Mouse (Mus musculus) mammary gland, adult 2 months (tissue): ENCODE results near the gene Gm4216. TPM values are rescaled to one million over a fixed set of nuclear protein-coding genes. Genes with fewer than 3 reads are reported as not detected.

Experiments used
- polyA plus RNA-seq: library from polyadenylated mRNA; depleted of rRNA; stranded (reverse); fragments of >200 nt; gene quantifications from 2 replicates; pipeline ENCODE4 v1.2.3, GENCODE M21; 2012; ENCODE audit warnings: low replicate concordance; rRNA removed

The Gm4216 gene
- not detected in 2 replicates for polyA plus RNA-seq

DNA sequence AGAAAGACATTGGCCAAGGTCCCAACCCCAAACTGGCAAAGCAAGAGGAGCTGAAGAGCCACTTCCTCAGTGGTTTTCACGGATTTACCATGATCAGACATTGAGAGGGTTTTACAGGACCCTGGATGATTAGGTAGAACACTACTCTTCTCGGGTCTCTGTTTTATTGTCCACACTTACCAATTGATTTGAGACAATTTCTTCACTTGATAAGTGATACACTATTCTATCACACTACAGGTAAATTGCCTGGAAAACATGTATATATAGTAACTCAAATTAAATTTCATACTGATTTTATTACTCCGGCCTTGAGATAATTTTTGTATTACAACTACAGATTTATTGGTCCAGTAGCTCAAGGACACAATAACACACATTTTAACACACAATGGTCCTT, at the start of gene Gm4216:
Gene Gm4216 (minus strand): TSS at position 101 of the 400 bp plus-strand sequence.

DNA sequence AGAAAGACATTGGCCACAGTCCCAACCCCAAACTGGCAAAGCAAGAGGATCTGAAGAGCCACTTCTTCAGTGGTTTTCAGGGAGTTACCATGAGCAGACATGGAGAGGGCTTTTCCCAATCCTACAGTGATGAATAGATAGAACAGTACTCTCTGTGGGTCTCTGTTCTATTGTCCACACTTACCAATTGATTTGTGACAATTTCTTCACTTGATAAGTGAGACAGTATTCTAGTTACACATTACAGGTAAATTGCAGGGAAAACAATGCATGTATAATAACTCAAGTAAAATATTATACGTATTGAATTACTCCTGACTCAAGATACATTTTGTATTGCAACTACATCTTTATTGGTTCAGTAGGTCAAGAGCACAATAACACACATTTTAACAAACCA, 47.6 kb upstream of the Gm4216 start, which contains the start of gene Gm8720:
Gene Gm8720 (minus strand): TSS at position 101 of the 400 bp plus-strand sequence.

DNA sequence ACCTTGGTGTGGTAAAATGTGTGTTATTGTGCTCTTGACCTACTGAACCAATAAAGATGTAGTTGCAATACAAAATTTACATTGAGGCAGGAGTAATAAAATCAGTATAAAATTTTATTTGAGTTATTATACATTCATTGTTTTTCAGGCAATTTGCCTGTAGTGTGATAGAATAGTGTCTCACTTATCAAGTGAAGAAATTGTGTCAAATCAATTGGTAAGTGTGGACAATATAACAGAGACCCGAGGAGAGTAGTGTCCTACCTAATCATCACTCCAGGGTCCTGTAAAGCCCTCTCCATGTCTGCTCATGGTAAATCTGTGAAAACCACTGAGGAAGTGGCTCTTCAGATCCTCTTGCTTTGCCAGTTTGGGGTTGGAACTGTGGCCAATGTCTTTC, 35.5 kb upstream of the Gm4216 start, which contains the start of gene Vmn1r163:
Gene Vmn1r163 (plus strand): TSS at position 301 of the 400 bp plus-strand sequence.

DNA sequence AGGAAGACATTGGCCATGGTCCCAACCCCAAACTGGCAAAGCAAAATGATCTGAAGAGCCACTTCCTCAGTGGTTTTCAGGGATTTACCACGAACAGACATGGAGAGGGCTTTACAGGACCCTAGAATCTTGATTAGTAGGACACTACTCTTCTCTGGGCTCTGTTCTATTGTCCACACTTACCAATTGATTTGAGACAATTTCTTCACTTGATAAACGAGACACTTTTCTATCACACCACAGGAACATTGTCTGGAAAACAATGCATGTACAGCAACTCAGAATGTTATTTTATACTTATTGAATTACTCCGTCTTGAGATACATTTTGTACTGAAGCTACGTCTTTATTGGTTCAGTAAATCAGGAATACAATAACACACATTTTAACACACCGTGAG, 35.1 kb downstream of the Gm4216 start, which contains the start of gene Gm4214:
Gene Gm4214 (minus strand): TSS at position 101 of the 400 bp plus-strand sequence.

Other genes with a start within 250 kb of the Gm4216 start
- gene Vmn1r158, start 229.1 kb downstream of the Gm4216 start, polyA plus RNA-seq = not detected in 2 replicates
- not detected in 2 replicates for gene Vmn1r159, start 176.3 kb downstream of the Gm4216 start, polyA plus RNA-seq
- not detected in 2 replicates for gene Vmn1r160, start 148.7 kb downstream of the Gm4216 start, polyA plus RNA-seq
- gene Gm4214, start 35.2 kb downstream of the Gm4216 start, polyA plus RNA-seq = not detected in 2 replicates
- not detected in 2 replicates for gene Vmn1r163, start 35.6 kb upstream of the Gm4216 start, polyA plus RNA-seq
- not detected in 2 replicates for gene Gm8720, start 47.5 kb upstream of the Gm4216 start, polyA plus RNA-seq
- not detected in 2 replicates for gene Gm10662, start 124.6 kb upstream of the Gm4216 start, polyA plus RNA-seq
- not detected in 2 replicates for gene Vmn1r165, start 197.4 kb upstream of the Gm4216 start, polyA plus RNA-seq
- gene Vmn1r166, start 231.8 kb upstream of the Gm4216 start, polyA plus RNA-seq = not detected in 2 replicates